Mouse (Mus musculus) kidney, postnatal 0 days (tissue): Measurements from ENCODE around the gene Trip6. TPM values are rescaled to one million over a fixed set of nuclear protein-coding genes. Genes with fewer than 3 reads are reported as not detected.

Source experiments
- ATAC-seq: fragments of 200-750 bp; cut with Nextera tagmentation; replicated peaks from 2 replicates; pipeline ENCODE4 v1.8.0; 2017; ENCODE audit warnings: low read depth, moderate number of reproducible peaks, moderate TSS enrichment, moderate library complexity; ENCODE audit not compliant: low FRiP score
- DNase-seq: peaks from one replicate; pipeline ENCODE4 v3.0.0-alpha.2; 2016; ENCODE audit warnings: low spot score
- H3K27ac ChIP-seq: fragments of 300-500 bp; sonication (generic); 2 replicates; pipeline ENCODE4 v1.5.1; 2014; ENCODE audit warnings: mild to moderate bottlenecking
- H3K27me3 ChIP-seq: fragments of 300-500 bp; sonication (generic); 2 replicates; pipeline ENCODE4 v1.6.1; 2014; ENCODE audit warnings: low read length, mixed read lengths; ENCODE audit not compliant: insufficient read depth
- H3K36me3 ChIP-seq: fragments of 300-500 bp; sonication (generic); 2 replicates; pipeline ENCODE4 v1.6.1; 2014; ENCODE audit warnings: low read length, mixed read lengths; ENCODE audit not compliant: insufficient read depth
- H3K4me1 ChIP-seq: fragments of 300-500 bp; sonication (generic); replicated peaks from 2 replicates; pipeline ENCODE4 v1.6.1; 2014; ENCODE audit warnings: antibody characterized with exemption, low read length, mixed read lengths; ENCODE audit not compliant: insufficient read depth
- H3K4me2 ChIP-seq: fragments of 300-500 bp; sonication (generic); 2 replicates; pipeline ENCODE4 v1.6.1; 2014; ENCODE audit warnings: mild to moderate bottlenecking, low read length, moderate library complexity, mixed read lengths
- H3K4me3 ChIP-seq: fragments of 300-500 bp; sonication (generic); replicated peaks from 2 replicates; pipeline ENCODE4 v1.5.1; 2014; ENCODE audit warnings: low read depth, low read length
- H3K9ac ChIP-seq: fragments of 300-500 bp; sonication (generic); 2 replicates; pipeline ENCODE4 v1.6.1; 2014; ENCODE audit warnings: low read depth, low read length
- H3K9me3 ChIP-seq: fragments of 300-500 bp; sonication (generic); replicated peaks from 2 replicates; pipeline ENCODE4 v1.6.1; 2016; ENCODE audit warnings: low read length, inconsistent platforms, mixed read lengths
- CTCF ChIP-seq: IDR thresholded peaks from 2 replicates; pipeline ENCODE4 v1.5.1; 2016; ENCODE audit warnings: antibody characterized with exemption, low read depth, mild to moderate bottlenecking, moderate library complexity
- WGBS: fragments of 180-500 bp; shearing (Covaris S2); extraction: QIAGEN DNeasy Blood & Tissue Kit; methylation state at CpG from one replicate; pipeline ENCODE4 v1.1.7; 2014; 5-methylcytosine and 5-hydroxymethylcytosine counted together
- polyA plus RNA-seq: library from polyadenylated mRNA; unstranded; fragments of >200 nt; fragmentation: Nextera tagmentation; extraction: Ambion mirVana; gene quantifications from 2 replicates; pipeline ENCODE4 v1.2.1, GENCODE M21; 2015

The Trip6 gene
- polyA plus RNA-seq, 1 experiment from 2014 or later = 75.6 TPM

DNA sequence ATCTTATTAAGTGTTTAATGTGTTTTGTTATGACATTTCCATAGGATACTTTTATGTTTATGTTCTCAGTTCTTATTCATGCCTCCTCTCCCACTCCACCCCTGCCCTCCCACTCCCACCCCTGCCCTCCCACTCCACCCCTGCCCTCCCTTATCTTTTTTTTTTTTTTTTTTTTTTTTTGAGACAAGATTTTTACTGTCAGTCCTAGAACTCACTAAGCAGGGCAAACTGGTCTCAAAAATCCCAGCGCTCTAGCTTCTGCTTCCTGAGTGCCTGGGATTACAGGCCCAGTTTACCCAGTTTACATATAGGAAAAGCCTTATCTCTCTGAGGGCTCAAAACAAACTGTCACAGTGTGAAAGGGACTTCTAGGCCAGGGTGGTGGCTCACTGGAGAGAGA lies 32.2 kb upstream of the Trip6 start:
- Histone ChIP-seq H3K4me3 (no peak overlapping the region), H3K9ac (no peak overlapping the region), H3K9me3 (no peaks in the 10 kb centered on the region), H3K36me3 (no peaks in the 10 kb centered on the region), H3K4me1 (peaks cover 20% of the 10 kb centered on the region), H3K27ac (peak overlapping the region; percentile 83), H3K4me2 (peak overlapping the region; percentile 7; the same call in 1 of the 2 replicates), H3K27me3 (no peaks in the 10 kb centered on the region)
- TF ChIP-seq CTCF = no peak
- no peak for DNase-seq
- 65% methylated on average over 1 of the region's 1 CpGs for WGBS
- ATAC-seq = no peak

DNA sequence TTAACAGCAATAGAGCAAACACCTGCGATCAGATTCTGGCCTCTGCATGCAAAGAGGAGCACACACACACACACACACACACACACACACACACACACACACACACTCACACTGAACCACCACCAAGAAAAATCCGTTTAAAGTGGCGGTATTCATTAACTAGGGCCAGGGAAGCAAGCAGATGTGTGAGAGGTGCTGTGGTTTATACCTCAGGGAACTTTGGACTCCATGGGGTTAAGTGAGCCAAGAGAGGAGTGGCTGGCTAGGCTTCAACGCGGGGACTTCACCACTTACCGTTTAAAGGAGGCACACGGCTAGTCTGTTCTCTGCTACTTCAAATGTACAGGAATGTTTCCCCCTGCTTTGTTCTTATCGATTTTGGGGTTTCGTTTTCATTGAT lies 31.6 kb upstream of the Trip6 start:
- WGBS = 13% methylated on average over 9 of the region's 9 CpGs
- ATAC-seq (peak; percentile 18; the same call in 1 of the 2 replicates), DNase-seq (peak; percentile 78)
- Histone ChIP-seq H3K4me1 (peaks cover 20% of the 10 kb centered on the region), H3K4me3 (no peak overlapping the region), H3K36me3 (no peaks in the 10 kb centered on the region), H3K27me3 (no peaks in the 10 kb centered on the region), H3K9ac (no peak overlapping the region), H3K27ac (peak overlapping the region; percentile 83), H3K4me2 (peak overlapping the region; percentile 7; the same call in 1 of the 2 replicates), H3K9me3 (no peaks in the 10 kb centered on the region)
- TF ChIP-seq CTCF = no peak

DNA sequence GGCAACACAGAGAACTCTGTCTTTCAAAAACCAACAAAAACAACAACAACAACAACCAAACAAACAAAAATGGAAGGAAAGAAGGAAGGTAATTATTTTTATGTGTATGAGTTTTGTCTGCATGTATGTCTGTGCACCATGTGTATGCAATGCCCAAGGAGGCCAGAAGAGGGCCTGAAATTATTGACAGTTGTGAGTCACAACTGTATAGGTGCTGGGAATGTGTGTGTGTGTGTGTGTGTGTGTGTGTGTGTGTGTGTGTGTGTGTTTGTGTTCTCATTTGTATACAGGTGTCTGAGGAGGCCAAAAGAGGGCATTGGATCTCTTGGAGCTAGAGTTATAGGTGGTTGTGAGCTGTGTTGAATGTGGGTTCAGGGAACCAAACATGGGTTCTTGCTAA lies 29.7 kb upstream of the Trip6 start:
- H3K27me3 ChIP-seq = no peaks in the 10 kb centered on the region
- no peaks in the 10 kb centered on the region for H3K9me3 ChIP-seq
- H3K4me2 ChIP-seq = no peak overlapping the region
- no peak overlapping the region for H3K9ac ChIP-seq
- H3K36me3 ChIP-seq = no peaks in the 10 kb centered on the region
- H3K27ac ChIP-seq = no peak overlapping the region
- H3K4me3 ChIP-seq = no peak overlapping the region
- peaks cover 24% of the 10 kb centered on the region for H3K4me1 ChIP-seq
- ATAC-seq (no peak), DNase-seq (no peak)
- TF ChIP-seq CTCF = peak; percentile 26; the same call in 1 of the 2 replicates

DNA sequence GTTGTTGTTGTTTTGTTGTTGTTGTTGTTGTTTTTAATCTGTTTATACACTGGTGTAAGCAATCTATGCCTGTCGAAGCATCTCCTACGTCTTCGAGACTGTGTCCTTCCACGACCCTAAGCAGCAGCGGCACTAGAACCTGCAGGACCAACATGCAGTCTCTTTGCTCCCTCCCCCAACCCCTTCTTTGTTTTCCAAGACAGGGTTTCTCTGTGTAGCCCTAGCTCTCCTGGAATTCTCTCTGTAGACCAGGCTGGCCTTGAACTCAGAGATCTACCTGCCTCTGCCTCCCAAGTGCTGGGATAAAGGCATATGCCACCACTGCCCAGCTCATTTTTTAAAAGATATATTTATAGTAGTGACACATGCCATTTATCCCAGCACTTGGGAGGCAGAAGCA lies 29.2 kb upstream of the Trip6 start:
- 97% methylated on average over 5 of the region's 5 CpGs for WGBS
- DNase-seq (no peak), ATAC-seq (no peak)
- Histone ChIP-seq H3K27ac (no peak overlapping the region), H3K36me3 (no peaks in the 10 kb centered on the region), H3K4me1 (peaks cover 20% of the 10 kb centered on the region), H3K4me2 (no peak overlapping the region), H3K4me3 (no peak overlapping the region), H3K9me3 (no peaks in the 10 kb centered on the region), H3K27me3 (no peaks in the 10 kb centered on the region), H3K9ac (no peak overlapping the region)
- TF ChIP-seq CTCF = no peak

DNA sequence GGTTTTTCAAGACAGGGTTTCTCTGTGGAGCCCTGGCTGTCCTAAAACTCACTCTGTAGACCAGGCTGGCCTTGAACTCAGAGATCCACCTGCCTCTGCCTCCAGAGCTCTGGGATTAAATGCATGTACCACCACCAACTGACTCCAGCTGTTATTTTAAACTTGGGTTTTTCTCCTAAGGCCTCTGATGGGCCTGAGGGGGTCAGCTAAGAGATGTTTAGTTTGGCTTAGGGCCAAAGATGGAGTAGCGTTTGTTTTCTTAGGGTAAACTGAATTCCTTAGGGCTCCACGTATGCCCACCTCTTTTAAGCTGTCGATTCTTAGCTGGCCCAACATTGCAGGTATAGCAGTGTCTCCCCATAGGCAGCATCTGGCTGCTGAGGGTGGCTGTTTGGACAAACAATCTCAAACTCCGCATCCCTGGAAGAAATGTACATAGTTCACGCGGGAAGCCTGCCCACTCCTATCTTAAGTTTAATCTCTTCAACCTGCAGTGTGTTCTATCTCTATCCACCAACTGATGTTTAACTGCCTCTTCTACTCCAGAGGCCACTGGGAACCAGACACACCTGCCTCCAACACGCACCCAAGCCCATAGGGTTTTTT lies 28.3 kb upstream of the Trip6 start:
- no peaks in the 10 kb centered on the region for H3K27me3 ChIP-seq
- no peak for TF ChIP-seq CTCF
- no peak for DNase-seq
- H3K27ac ChIP-seq = no peak overlapping the region
- peaks cover 17% of the 10 kb centered on the region for H3K4me1 ChIP-seq
- 45% methylated on average over 7 of the region's 7 CpGs for WGBS
- H3K9me3 ChIP-seq = no peaks in the 10 kb centered on the region
- H3K9ac ChIP-seq = no peak overlapping the region
- ATAC-seq = no peak
- no peak overlapping the region for H3K4me3 ChIP-seq
- no peak overlapping the region for H3K4me2 ChIP-seq
- no peaks in the 10 kb centered on the region for H3K36me3 ChIP-seq

DNA sequence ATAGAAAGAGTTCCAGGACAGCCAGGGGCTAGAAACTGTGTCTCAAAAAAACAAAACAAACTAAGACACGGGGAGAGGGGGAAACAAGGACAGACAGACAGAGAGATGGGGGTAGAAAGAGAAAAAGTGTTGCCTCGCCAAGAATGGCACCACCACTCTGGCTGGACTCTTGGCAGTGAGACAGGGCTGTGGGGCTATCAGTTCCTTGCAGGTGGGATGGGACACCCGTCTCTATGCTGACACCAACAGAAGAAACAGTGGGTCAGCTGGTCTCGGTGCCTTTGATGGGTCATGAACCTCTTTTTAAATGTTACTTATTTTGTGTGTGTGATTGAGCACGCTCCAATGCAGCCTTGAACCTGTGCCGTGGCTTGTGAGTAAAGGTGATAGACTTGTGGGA lies 26.0 kb upstream of the Trip6 start:
- Histone ChIP-seq H3K36me3 (no peaks in the 10 kb centered on the region), H3K27ac (peak overlapping the region; percentile 91), H3K4me1 (peaks cover 10% of the 10 kb centered on the region), H3K4me2 (no peak overlapping the region), H3K4me3 (no peak overlapping the region), H3K9ac (no peak overlapping the region), H3K27me3 (no peaks in the 10 kb centered on the region), H3K9me3 (no peaks in the 10 kb centered on the region)
- no peak for TF ChIP-seq CTCF
- DNase-seq (no peak), ATAC-seq (no peak)
- 66% methylated on average over 6 of the region's 6 CpGs for WGBS
